Mouse (Mus musculus) thymus, postnatal 36 days (tissue): ENCODE results near the gene Fads6.

Experiments used
- DNase-seq, 2 experiments: peaks; one replicate each; pipeline ENCODE4 v3.0.0; 2022; ENCODE audit warnings: mixed read lengths in 2 of 2

Gene Fads6

DNA sequence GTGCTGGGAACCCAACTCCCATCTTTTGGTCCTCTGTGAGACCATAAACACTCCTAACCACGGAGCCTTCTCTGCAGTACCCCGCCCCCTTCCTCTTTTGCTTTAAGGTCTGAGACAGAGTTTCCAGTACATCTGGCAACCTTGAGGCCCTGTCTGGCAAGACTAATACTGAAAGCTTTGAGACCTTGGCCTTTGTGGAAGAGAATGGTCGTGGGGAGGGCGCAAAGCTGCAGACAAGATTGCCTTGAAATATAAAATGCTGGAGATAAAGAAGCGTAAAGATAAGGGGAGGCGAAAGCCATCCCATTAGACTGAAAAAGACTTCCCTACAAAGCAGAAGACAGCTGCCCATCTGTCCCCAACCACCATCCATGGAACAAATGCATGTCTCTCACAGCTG is 22.0 kb downstream of the Fads6 start:
- no peak for DNase-seq

DNA sequence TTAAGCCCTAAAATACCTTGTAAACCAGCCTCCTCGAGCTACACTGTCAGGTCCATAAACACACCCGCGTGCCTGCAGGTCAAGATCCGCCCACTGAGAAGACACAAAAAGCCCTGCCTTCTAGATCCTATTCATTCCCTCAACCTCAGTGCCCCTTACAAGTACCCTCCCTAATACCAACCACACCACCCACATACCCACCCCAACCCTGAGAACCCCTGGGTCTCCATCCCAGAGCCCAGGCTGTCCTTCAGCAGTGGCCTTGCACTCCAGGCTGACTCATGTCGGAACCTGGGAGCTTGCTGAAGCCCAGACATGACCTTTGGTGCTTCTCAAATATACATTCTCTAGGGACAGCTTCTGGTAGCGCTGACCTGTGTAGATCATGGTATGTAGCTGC is 22.7 kb downstream of the Fads6 start:
- no peak for DNase-seq

DNA sequence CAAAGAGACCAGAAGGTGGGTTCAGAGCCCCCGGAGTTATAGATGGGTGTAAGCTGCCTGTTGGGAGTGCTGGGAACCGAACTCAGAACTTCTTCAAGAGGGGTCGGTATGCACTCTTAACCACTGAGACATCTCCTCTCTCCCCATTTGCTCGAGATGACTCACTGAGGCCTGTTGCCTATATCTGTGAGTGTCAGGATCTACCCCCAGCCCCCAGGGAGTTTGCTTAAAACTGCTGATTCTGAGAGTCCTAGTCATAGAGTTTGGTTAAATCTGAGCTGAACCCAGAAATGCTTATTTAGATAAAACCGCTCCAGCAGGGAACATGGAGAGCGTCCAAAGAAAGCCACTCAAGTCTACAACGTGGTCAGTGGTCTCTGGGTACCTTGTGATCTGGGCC is 23.3 kb downstream of the Fads6 start:
- no peak for DNase-seq

DNA sequence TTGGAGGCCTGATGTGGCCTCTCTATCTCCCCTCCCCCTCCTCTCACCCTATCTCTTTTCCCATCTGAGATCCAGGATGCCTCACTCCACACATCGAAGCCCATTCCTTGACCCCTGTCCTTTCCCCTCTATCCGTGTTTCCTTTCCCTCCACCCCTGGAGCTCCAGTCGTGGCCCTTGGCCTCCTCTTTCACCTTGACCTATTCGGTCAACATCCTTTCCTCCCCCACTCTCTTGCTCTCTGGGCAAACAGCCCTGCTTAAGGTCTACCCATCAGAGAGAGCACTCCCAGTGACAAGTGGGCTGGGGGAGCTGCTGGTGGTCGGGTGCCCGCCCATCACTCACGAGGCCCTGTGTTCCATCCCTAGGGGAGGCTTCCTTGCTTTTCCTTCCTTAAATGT is 23.7 kb downstream of the Fads6 start:
- DNase-seq = no peak

DNA sequence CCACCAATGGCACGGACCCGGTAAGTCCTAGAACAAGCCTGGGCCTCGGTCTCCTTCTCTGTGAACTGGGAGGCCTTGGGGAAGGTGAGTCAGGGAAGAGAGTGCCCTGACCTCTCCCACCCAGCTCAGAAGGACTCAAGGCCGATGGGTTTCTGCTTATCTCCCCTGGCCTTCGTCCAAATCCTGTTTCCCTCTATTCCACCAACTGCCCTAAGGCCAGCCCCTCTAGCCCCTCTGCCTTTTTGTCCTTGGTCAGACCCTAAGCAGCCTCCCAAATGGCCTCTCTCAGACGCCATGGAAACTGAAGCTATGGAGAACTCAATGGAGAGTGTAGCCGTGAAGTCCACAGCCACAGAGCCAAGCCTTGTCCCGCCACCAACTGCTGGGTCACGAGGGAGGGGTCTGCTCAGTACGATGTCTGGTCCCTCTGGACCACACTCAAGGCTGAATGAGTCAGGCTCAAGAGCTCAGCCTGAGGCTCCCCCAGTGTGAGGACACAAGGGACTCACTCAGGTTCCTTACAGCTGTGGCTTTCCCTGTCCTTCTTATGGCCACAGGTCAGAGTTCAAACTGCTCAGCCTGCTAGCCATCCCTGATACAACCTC is 24.5 kb downstream of the Fads6 start:
- no peak for DNase-seq

DNA sequence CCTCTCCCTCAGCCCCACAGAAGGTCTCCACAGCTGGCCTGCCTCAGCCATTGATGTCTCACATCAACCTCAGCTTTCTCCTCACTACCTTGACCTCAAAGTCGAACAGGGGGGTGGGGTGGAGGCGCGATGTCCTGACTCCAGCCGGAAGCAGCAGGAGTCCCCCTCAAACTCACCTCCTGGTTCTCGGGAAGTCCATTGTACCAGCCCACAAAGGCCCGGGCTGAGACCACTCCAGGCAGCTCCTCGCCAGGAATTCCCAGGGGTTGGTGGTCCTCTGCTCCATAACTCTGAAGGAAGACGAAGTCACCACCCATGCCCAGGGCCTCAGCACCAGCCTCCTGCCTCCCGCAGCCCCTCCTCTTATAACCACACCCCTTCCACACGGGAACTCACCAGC is 26.0 kb downstream of the Fads6 start:
- no peak for DNase-seq

DNA sequence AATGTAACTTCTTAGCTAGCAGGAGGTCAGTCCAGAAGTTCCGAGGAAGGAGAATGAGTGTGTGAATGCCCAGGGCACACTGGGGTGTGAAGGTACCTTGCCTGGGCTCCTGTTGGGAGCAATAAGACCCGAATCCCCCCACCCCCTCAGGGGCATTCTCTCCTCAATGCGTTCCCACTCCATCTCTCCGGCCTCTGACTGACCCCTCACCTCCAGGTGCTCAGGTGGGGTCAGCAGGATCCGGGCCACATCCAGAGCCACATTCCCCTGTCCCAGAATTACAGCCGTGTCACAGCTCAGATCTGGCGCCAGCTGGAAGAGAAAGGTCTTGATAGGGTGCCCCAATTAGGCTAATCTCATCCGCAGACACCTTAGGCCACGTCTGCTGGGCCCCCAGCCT is 26.4 kb downstream of the Fads6 start:
- no peak for DNase-seq

DNA sequence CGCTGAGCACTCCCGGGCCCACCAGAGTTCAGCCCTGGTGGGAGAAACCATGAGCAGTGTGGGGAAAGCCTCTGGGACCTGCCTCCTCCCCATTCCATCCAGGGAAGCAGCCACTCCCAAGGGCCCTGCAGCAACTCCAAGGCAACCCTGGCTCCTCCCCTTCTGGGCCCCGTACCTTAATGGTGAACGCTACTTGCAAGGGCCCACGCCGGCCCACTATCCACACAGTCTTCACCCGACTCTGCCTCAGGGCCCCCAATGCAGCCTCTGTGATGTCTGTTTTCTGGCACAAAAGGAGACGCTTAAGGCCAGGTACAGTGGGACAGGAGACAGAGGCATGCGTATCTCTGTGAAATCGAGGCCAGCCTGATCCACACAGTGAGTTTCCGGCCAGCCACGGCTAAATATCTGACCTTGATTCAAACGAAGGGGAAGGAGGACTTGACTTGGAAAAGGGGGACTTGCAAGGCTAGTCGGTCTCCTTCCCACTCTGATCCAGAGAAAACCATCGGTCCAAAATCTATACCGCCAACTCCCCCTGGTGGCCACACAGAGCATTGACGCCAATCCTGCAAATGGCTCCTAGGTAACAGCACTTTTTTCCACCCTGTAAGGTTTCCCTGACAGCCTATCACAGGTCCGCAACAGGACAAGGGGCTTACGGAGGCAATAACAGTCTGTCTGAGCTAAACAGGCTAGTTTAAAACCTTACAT is 27.2 kb downstream of the Fads6 start:
- DNase-seq = peak; percentile 53 to 67

DNA sequence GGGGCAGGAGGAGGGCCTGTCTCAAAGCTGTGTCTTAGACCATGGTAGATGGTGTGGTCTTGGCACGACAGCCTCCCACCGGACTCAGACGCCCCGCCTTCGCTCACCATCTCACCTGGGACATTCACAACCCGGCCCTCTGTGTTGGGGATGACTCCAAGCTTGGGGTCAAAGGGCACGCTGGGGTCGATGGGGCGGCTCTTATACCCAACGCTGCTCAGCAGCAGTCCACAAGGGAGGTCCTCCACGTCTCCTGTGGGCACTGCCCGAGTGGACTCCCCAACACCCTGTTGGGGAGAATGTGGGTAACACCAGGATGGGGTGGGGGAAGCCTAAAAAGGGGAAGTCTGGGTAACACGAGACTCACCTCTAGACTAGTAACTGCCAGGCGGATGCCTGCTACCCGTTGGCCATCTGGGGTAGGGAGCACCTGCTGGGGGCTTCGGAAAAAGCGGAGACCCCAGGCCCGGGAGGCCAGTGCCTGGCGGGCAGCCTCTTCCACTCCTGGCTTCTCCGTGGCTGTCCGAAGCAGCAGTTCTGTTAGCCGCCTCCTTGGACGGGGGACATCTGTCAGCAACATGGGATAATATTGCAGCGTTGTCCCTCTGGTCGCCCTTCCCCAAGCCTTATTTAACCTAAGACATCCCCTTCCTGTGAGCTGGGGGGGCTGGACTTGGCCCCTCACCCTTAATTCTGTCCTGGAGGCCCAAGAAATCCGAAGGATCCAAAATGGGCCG is 28.0 kb downstream of the Fads6 start:
- DNase-seq = no peak

DNA sequence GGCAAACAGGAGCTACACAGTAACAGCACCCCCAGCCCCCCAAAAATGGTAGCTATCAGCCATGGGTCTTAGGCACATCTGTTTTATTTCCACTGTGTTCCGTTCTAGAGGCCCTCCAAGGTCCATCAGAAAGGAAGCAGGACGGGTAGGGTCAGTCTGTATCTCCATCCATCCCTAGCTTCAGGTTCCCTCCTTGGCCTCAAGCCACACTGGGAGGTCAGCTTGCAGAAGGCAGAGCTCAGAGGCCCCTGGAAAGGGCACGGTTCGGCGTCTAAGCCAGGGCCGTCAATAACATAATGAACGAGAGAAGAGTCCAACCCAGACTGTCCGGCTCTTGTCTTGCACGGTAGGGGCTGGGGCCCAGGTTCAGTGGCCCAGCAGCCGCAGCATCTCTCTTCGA is 29.5 kb downstream of the Fads6 start:
- DNase-seq = no peak

DNA sequence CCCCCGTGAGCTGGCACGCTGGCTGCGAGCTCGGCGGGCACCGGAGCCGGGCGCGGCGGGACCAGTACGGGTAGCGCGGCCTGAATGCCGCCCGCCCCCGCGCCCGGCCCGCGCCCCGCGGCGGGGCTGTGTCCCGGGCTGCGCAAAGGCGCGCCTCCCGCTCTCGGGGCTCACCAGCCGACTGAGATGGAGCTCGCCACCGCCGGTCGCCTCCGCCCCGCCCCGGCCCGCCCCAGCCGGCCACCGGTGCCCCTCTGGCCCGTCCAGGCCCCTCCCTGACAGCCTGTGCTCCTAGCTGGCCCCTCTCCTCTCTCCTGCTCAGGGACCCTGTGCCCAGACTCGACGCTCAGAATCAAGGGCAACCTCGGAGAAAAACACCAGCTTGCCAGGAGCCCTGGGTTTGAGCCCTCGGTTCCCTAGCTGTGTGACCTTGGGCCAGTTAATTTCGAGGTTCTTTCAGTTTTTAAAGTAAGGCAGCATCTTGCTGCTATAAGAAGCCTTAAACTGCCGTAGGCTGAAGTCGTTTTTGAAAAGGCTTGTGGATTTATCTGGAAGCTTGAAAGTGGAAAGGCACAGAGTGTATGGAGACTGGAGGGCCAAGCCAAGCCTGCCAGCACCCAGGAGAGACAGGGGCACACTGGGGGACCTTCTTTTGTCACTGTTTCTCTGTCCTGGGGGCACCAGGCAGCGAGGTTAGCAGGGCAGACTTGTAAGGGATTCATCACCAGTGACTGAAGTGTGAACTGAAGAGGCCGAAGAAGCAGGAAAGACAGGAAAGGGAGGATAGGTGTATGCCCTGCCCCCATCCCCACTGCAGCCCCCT is 30.2 kb downstream of the Fads6 start, which contains the start of gene Grin2c:
Gene Grin2c (minus strand): TSS at position 183 of the 823 bp plus-strand sequence.
- no peak for DNase-seq

DNA sequence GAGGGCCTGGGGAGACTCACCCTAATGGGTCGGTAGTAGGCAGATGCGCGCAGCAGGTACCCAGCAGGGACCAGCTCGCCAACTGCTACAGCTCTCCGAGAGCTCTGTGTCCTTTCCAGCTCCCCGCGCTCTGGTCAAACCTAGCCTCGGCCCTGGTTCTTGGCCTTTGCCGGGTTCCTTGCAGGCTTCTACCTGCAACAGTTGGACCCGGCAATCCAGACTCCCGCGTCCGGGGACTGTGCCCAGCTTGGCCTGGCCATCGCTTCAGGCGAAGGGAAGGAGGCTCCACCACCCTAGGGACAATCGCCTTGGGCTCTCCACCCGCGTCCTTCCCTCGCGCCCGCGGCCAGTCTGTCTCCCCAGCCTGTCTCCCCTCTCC is 31.1 kb downstream of the Fads6 start:
- no peak for DNase-seq

DNA sequence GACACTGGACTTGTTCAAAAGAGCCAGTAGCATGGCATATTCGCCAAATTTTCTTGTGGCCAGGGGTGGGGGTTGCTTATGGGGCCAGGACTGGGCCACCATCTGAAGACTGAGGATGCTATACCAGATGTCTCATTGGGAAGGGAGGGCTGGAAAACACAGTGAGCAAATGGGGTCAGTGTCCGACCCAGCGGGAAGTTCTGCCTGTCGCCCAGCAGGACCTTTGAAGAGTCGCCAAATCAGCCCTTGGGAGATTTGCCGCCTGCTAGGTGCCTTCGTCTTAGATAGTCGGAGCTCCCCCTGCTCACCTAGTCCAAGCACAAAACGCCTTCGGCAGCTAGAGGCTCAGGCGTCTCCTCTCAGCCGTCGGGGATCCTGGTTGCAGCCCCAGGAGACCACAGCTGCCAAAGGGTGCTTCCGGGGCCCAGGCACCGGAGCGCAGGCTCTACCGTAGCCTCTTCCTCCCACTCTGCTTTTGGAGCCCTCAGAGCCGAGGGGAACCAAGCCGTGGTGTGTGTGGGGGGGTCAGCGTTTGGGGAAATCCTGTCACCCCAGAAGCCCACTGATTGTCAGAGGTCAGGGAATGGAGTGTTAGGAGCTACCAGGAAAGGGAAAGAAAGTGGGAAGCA is 31.6 kb downstream of the Fads6 start:
- no peak for DNase-seq

DNA sequence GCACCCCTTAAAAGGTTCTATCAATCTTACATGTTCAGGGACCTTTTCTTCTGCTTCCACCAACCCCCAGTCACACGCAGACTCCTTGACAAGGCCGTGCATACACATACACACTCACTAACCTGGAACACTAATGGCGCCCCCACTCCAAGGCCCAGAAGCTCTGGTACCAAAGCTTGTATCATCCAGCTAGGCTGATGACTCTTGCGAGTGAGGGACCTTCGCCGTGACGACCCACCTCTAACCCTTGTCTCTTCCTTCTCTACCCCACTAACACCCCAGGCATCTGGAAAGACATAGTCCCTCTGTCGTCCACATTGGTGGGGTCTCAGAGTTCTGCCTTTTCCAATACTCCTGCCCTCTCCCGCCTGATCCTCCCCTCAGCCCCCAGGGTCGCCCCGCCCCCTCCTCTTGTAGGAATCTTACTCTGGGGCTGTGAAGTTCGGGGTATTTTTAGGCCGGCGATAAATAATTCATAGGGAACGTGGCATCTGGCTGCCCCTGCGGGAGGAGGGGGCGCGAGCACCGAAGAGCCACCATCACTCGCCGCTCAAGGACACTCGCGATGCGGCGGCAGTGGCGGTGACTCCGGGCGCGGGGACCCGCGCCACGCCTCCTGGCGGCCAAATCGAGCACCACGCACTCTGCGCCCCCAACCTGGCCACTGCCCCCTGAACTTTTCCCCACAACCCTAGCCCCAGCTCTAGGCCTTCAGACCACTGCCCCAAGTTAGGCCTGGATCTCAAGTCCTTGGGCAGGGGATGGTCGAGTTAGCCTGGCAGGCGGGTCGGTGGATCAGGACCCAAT is 32.4 kb downstream of the Fads6 start:
- peak; percentile 34 to 40 for DNase-seq

DNA sequence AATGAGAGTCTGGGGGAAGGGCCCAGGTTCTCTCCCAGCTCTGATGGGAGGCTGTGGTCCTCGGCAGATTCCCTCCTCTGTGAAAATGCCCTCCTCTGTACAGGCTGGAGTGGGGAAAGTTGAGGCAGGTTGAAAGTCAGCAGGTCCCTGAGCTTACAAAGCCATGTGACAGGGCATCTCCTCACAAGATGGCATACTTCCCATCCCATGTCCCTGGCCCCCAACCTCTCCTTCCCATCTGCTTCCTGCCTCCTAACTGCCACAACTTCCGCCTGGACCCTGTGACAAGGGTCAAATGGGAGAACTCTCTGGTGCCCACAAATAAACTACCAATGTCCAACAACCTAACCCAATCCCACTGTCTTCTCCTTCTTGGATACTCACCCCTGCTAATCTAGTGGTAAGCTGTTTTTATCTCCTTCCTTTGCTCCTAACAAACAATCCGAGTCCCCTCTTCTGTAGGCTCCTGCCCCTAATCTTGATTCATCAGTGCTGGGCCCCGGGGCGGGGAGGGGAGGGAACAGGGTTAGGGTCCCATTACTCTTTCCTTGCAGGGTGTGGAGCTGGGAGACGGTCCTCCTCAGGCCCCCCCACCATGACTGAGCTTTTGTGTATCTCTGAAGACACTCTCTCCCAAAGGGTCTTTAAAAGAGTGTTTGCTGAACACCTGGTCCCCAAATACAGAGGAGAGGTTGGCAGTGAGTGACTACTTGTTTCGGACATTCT is 33.2 kb downstream of the Fads6 start:
- no peak for DNase-seq

DNA sequence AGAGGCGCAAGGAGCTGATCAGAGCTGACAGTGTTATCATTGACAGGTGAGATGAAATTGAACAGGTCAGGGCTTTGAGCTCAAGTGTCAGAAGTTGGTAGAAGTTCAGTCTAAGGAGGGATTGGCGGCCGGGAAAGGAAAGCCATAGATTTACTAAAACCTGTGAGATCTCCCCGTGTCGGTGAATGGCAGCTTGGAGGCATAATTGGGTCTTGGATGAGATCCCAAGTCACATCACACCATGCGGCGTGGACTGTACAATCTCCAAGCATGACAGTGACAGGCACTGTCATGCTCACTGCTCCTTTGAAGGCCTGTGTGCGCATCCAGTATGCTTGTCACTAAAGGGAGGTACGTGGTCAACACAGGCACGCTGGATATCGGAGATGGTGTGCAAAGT is 34.5 kb downstream of the Fads6 start:
- DNase-seq = no peak

DNA sequence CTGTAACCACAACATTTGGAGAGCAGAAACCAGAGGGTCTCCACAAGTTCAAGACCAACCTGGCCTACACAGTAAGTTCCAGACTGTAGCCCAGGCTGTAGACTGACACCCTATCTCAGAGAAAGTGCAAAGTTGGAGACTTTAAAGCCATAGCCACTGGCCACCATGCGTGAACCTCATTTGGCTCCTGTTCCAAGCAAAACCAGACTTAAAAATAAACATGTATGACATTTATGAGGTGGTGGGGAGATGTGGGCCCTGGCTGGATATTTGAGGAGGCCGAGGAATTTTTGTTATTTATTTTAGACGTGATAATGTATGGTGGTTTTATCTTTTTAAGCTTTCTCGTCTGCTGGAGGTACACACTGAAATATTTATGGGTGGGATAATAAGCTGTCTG is 38.3 kb downstream of the Fads6 start:
- no peak for DNase-seq

DNA sequence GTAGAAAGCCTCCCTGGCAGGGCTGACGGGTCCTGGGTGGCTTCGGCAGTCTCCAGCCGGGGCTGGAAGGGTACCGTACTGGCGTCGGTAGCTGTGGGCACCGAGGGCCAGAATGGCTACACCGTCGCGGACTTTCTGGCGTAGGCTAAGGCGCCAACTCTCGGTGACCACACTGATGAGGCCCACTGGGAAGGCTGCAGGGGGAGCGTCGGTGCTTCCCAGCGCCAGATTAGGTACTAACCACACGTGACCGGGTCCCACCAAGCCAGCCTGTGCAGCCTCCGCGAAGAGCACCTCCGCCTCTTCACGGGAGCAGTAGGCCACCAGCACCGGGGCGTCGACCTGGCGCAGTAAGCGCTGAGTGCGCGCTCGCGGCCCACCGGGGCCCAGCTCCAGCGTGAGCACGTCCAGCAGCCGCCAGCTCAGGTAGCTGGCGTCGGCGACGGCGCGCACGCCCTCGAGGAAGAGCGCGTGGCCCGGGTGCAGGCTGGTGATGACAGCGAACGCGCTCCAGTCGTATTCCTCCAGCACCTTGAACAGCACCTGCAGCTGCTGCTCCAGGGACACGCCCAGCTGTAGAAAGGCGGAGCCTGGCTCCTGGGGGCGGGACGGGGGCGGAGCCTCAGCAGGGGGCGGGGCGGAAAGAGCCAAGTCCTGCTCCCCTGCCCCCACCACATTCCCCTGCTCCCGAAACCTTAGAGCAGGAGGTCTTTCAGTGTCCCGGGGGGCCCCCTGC is 39.5 kb downstream of the Fads6 start:
- DNase-seq = no peak

DNA sequence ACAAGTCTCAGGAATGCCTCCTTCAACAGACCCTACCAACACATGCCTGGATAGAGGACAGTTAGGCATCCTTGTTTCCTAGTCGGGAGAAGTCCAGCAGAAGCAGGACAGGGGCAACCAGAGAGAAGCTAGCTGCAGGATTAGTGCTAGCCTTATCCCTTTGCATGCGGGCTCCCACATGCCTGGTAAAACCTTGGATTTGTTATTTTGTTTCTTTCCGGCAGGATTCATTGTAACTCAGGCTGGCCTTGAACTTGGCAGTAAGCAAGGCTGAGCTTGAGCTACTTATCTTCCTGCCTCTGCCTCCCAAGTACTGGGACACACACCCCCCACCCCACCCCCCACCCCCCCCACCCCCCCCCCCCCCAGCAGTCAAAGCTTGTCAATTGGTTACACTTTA is 46.2 kb downstream of the Fads6 start:
- no peak for DNase-seq

DNA sequence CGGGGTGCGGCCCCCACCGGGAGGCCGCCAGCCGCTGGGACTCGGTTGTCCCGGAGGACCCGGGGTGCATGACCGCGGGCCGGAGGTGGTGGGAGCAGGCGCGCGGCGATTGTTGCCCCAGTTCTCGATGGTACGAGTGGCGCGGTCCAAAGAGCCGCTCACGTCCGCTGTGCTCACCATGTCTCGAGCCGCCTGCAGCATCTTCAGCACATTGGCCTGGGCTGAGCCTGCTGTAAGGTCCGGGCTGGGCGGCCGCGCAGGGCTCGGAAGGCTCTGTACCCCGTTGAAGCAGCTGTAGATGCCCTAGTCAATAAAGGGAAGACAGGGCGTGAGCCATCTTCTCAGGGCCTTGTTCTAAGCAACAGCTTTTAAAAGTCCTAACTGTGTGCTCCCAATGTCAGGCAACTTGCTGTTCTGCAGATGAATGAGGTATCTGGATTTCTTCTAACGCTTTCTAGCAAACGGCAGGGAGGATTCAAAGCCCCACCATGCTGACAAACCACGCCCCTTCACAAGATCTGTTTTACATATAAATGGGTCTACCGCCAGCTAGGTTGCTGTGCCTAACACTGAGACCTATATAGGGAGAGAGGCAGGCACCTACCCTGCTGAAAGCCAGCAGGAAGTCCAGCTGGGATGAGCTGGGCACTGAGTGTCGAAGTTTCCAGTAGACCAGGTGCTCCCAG is 46.9 kb downstream of the Fads6 start:
- no peak for DNase-seq
